Mouse (Mus musculus): ENCODE measurements at regions not wholly inside any gene's neighbourhood (a gene's known extent, or its start where the extent isn't known, plus 50 kb on each side); places are given as distances from the start of the nearest gene placed in this dataset.

- peak; percentile 47 to 82 for DNase-seq (ENCODE audit: low spot score in 2 of 2)
- intact Hi-C loops (cut with DNase I) = loop anchor here (5.0 to 10.0 kb wide), 2 partner anchors 76 to 587 kb away; partner anchors contain the start of gene Kirrel3
Measured at GRCm38 (mm10) chr9:34411699-34412098, 74.0 kb upstream of the Kirrel3 start.

- DNase-seq (ENCODE audit: low spot score in 2 of 2) = no peak
- intact Hi-C loops (cut with DNase I) = loop anchor here (10.0 kb wide), 1 partner anchor 591 kb away; no protein-coding TSS in a partner anchor
Measured at GRCm38 (mm10) chr9:34416153-34416552, 69.5 kb upstream of the Kirrel3 start.

- intact Hi-C loops (cut with DNase I) = loop anchor here (10.0 kb wide), 1 partner anchor 593 kb away; no protein-coding TSS in a partner anchor
- no peak for DNase-seq (ENCODE audit: low spot score in 2 of 2)
Measured at GRCm38 (mm10) chr9:34418100-34418499, 67.6 kb upstream of the Kirrel3 start.

- intact Hi-C loops (cut with DNase I) = no loop called here
- no peak for DNase-seq (ENCODE audit: low spot score in 2 of 2)
Measured at GRCm38 (mm10) chr9:34421956-34422355, 63.7 kb upstream of the Kirrel3 start.

GRCm38 (mm10) chr9:34423062-34423461 lies 62.6 kb upstream of the Kirrel3 start:
- no peak for DNase-seq (ENCODE audit: low spot score in 2 of 2)
- intact Hi-C loops (cut with DNase I) = no loop called here

- DNase-seq (ENCODE audit: low spot score in 2 of 2) = no peak
- intact Hi-C loops (cut with DNase I) = no loop called here
Measured at GRCm38 (mm10) chr9:34426589-34426988, 59.1 kb upstream of the Kirrel3 start.

- no peak for DNase-seq (ENCODE audit: low spot score in 2 of 2)
- intact Hi-C loops (cut with DNase I) = no loop called here
Measured at GRCm38 (mm10) chr9:34427711-34428110, 58.0 kb upstream of the Kirrel3 start.

Measured in left cerebral cortex, postnatal 14 days (tissue).